Mouse (Mus musculus): ENCODE results near the gene Polr3b.

Gene Polr3b

GRCm38 (mm10) chr10:84621826-84622790 lies at the start of gene Polr3b:
TSS of gene Polr3b (plus strand) at chr10:84622292.
- peak; percentile 96 for DNase-seq (ENCODE audit: low read depth)

DNA sequence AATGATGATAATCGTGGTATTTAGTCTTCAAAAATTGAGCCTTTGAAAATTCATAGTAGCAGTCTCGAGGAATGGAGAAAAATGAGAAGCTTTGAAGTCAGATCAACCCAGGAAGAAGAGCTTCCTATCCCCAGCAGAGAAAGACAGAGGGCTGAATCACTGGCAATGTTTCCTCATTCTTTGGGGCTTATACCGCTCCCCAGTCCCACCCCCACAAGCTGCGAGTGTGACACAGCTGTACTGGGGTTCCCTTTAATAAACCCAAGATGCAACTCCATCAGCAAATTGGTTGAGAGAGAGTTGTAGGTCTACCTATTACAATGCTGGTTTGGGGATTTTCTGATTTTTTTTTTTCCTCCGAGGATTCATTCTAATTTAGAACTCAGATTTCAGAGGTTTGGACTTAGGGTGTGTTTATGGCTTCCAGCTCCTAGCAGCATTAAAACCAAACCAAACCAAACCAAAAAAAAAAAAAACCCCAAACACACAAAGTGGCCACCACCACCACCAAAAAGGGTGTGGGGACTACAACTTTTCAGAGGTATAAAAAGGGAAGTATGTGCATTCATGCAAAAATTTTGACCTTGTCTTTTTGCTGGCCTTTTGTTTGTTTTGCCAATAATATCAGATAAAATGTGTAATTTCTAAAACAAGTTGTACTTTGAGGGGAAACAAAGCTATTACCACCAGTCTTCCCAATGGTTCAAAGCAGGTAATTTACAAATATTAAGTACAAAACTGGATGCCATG lies 48.2 kb upstream of the Polr3b start:
- no peak for DNase-seq (ENCODE audit: low read depth)

DNA sequence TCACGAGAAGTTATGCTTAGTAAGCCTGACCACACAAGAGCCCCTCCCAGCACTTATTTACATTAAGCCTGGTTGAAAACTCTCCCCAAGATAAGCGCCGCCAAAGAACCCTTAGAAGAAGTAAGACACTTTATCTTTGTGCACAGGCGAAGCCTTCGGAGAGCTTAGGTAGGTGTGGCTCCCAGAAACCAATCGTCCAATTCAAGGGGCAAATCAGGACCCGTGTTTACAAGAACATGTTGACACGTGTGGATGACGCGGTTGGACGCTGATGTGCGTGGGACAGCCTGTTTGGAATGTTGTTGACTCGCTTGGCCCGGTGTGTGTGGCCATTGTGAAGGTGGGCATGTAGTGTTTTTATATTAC lies 46.1 kb upstream of the Polr3b start:
- DNase-seq (ENCODE audit: low read depth), result no peak

GRCm38 (mm10) chr10:84576395-84577070 lies 45.6 kb upstream of the Polr3b start, which contains the start of gene Tcp11l2:
TSS of gene Tcp11l2 (plus strand) at chr10:84576626.
- DNase-seq (ENCODE audit: low read depth), result peak; percentile 98

GRCm38 (mm10) chr10:84577071-84577727 lies 44.9 kb upstream of the Polr3b start:
- peak; percentile 80 for DNase-seq (ENCODE audit: low read depth)

- no peak for DNase-seq (ENCODE audit: low read depth)
These were observed 43.4 kb upstream of the Polr3b start for GRCm38 (mm10) chr10:84578738-84579137.

DNA sequence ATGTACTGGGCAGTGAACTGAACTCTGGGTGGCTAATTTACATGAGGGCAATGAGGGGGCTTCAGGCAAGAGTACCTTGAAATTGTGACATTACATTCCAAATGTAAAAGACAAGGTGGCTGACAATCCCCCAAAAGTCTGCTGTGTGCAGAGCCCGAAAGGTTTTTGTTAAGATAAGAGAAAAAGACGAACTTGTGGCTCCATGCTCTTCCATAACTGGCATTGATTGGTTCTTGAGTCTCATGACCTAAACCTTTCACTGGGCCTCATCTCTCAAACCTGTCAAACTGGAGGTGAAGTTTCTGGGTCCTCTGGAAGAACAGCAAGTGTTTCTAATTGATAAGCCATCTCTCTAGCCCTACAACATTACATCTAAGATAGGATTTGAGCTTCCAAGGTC lies 42.6 kb upstream of the Polr3b start:
- no peak for DNase-seq (ENCODE audit: low read depth)

DNA sequence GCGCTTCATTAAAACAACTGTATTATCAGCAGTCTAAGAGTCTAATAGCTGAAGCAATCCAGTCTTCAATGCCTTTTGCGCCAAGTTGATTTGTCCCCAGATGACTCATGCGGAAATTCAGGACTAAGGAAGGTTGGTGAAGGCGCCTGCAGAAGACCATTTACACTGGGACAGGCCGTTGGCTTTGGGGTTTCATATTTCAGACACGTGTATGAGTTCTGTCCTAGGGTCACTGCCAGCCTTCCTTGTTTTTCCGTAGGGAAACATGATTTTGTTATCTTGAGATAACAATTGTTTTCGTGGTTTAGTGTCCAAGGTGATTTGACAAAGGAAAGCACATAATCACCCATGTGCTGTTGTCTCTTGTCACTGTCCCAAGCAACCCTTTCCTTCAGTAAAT lies 40.9 kb upstream of the Polr3b start:
- DNase-seq (ENCODE audit: low read depth), result no peak

GRCm38 (mm10) chr10:84582236-84582635 lies 39.9 kb upstream of the Polr3b start:
- DNase-seq (ENCODE audit: low read depth), result no peak

- peak; percentile 54 for DNase-seq (ENCODE audit: low read depth)
These were observed 37.4 kb upstream of the Polr3b start for GRCm38 (mm10) chr10:84584451-84585293.

DNA sequence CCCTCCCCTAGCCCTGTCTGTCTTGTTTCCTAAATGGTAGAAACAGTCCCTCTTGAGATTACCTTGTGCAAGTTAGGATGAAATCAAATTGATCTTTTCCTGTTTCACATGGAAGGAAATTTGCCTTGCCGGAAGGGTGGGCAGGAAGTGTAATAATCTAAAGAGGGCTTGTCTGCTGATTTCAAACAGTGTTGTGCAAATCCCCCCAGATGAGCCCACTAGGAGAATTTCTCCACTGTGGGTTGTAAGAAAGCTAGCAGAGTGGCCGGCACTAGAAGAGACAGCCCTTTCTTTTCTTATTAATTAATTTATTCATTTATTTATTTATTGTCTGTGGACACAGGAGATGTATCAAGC lies 36.8 kb upstream of the Polr3b start:
- no peak for DNase-seq (ENCODE audit: low read depth)

DNA sequence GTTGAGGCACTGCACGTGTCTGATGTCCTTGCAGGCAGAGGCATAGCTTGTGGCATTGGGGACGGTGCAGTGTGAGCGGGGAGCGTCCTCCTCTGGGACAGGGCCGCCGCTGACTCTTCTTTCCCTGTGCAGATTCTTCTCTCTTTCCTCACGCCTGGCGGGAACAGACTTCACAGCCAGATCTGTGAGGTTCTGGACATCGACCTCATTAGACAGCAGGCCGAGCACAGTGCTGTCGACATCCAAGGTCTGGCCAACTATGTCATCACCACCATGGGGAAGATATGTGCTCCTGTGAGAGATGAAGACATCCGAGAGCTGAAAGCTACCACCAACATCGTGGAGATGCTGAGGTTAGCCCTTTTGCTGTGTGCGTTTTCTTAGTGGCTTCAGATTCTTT lies 31.1 kb upstream of the Polr3b start:
- no peak for DNase-seq (ENCODE audit: low read depth)

DNA sequence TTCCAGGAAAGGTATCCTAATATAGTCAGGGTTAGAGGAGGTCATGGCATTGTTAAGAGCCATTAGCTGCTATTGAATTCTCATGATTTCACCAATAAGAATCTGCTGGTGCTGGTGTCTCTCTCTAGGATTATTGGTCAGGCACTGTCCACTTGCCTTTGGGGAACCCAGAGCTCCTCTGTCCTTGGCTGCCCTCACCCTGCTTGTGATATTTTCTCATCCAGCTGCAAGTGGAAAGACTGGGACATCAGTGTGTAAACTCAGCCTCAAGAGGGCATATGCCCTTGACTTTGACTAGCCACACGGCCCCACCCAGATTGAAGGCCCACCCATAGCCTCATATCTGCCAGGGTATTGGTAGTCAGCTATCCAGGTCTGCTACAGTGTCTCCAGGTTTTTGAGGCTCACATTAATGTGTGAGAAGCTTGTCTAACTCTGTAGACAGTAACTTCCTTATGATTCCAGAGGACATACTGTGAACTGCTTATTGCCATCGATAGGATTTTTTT lies 30.4 kb upstream of the Polr3b start:
- no peak for DNase-seq (ENCODE audit: low read depth)

DNA sequence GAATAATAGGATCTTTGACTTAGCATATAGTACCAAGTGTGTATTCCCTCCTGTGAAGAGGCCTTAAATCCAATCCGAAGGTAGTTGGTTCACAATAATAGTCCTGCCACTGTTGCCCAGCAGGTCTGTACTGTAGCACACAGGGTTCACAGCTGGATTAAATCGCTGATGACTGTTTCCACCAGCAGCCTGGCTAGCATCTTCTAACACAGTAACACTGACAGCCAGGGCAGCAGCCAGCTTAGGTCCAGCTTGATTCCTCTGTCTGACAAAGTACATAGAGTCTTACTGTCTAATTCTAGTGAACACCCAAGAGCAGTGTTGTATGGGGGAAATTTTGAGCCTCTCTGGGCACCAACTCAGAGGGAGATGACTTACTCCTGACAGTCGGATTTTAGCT lies 29.3 kb upstream of the Polr3b start:
- peak; percentile 7 for DNase-seq (ENCODE audit: low read depth)

DNA sequence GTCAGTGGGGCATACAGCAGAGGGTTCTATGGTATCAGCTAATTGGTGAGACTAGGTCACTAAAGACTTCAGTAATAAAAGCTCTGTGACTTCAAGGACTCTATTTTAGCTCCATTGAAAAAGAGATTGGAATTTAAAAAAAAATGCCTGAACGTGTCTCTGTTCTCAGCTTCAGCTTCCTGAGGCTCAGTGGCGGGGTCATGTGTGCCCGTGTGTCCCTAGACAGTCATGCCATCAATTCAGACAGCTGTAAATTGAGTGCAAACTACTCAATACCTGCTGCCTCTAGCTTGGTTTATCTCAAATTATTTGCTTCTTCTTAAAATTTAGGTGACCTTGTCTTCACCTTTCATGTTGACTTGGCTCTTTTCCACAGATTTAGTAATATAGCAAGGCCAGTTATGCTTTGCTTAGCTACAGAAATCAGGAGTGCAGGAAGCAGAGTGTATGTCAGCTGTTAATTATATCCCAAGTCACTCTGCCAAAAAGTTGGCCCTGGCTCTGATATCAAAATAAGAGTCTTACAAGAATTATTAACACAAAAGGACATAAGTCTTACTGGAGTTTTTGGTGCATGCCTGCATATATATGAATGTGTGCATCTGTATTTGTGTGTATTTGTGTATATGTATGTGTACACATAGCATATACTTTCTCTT lies 24.8 kb upstream of the Polr3b start:
- DNase-seq (ENCODE audit: low read depth), result peak; percentile 45

GRCm38 (mm10) chr10:84598172-84598571 lies 23.9 kb upstream of the Polr3b start:
- no peak for DNase-seq (ENCODE audit: low read depth)

GRCm38 (mm10) chr10:84600136-84600535 lies 22.0 kb upstream of the Polr3b start:
- no peak for DNase-seq (ENCODE audit: low read depth)

GRCm38 (mm10) chr10:84604335-84604734 lies 17.8 kb upstream of the Polr3b start:
- no peak for DNase-seq (ENCODE audit: low read depth)

DNA sequence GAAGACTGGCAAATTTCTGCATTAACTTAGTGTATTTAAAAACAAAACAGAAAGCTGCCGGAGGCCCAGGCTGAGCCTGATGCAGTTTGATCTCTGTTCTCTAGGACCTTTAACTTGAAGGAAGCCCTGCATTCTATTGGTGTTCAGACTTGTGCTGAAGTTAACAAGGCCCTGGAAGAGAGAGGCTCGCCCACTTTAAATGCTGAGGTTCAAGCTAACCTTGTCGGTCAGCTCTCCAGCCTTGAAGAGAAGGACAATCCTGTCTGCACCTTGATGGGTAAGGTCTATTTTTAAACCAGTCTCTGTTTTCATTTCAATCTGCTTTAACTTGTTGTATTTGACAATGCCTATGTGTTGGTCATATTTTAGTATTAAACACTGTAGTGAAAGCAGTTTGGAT lies 13.7 kb upstream of the Polr3b start:
- DNase-seq (ENCODE audit: low read depth), result no peak

DNA sequence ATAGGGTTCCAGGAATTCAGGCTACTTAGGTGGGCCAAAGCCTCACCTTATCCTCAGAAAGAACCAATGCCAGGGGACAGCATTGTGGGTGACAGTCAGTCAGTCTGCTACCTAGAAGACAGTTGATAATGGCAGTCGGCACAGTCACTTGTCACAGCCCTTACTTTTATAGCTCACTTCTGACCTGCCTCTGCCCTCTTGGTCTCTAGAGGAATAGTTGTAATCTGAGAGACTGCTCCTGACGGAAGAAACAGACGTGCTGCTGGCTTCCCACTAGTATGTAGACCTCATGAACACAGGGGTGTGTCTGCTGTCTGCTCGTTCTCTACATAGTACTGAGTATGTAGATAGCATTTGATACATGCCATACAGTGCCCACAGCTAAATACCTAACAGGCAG lies 11.8 kb upstream of the Polr3b start:
- DNase-seq (ENCODE audit: low read depth), result no peak
